Mouse (Mus musculus) hematopoietic multipotent progenitor cell, adult 10-12 weeks (in vitro differentiated cells): ENCODE measurements around the gene Fgf12. TPM values are rescaled to one million over a fixed set of nuclear protein-coding genes. Genes with fewer than 3 reads are reported as not detected.

ENCODE experiments used
- polyA plus RNA-seq: library from polyadenylated mRNA; stranded (reverse); fragments of >175 nt; gene quantifications from 2 replicates; pipeline ENCODE4 v1.2.3, GENCODE M21; 2012; ENCODE audit warnings: low replicate concordance

Gene Fgf12
- 0.05 TPM in 1 of 2 replicates, not detected in the other for polyA plus RNA-seq

GRCm38 (mm10) chr16:28752638-28753118 lies at the start of gene Fgf12:
Gene Fgf12, minus strand, starts transcription at chr16:28753068.

Other genes starting within 250 kb of the Fgf12 start
- 0.10 TPM in 1 of 2 replicates, not detected in the other for gene Mb21d2, start 176.6 kb upstream of the Fgf12 start, polyA plus RNA-seq